Mouse (Mus musculus) Patski (cell line): ENCODE data around the gene Mrtfa. TPM values are rescaled to one million over a fixed set of nuclear protein-coding genes. Genes with fewer than 3 reads are reported as not detected.

Source experiments
- ATAC-seq: fragments of 100-300 bp; one replicate; pipeline ENCODE4 v1.8.0; 2021
- CTCF ChIA-PET: fragments of 350-600 bp; sonication (Branson Sonifier 250); formaldehyde crosslinking; loops from one replicate; lab custom pipeline; 2022; ENCODE audit warnings: inconsistent platforms; lab: Charles Lee
- POLR2A ChIA-PET: fragments of 350-600 bp; sonication (Branson Sonifier 250); formaldehyde crosslinking; loops from one replicate; lab custom pipeline; 2022; ENCODE audit warnings: antibody characterized with exemption, inconsistent platforms; lab: Charles Lee
- DNase-seq: peaks from one replicate; pipeline ENCODE4 v3.0.0-alpha.2; 2011; ENCODE audit warnings: low read depth, low spot score
- H3K27me3 ChIP-seq: fragments of 371-371 bp; one replicate; pipeline ENCODE4 v1.5.1; 2021
- CTCF ChIP-seq: fragments of 100-300 bp; IDR thresholded peaks from one replicate; pipeline ENCODE4 v1.5.1; 2021
- in situ Hi-C: fragments of 300-500 bp; cut with MboI; formaldehyde crosslinking; loops from 3 replicates; pipeline ENCODE4 v1.11.1; 2018; ENCODE audit warnings: low pct_unique_long_range_greater_than_20kb, mixed read lengths
- polyA plus RNA-seq: library from polyadenylated mRNA; unstranded; gene quantifications from one replicate; pipeline ENCODE4 v1.2.3, GENCODE M21; 2021

Gene Mrtfa
- polyA plus RNA-seq, 1 experiment from 2014 or later = 48.0 TPM

GRCm38 (mm10) chr15:81112589-81112988 is 78.0 kb downstream of the Mrtfa start:
- POLR2A ChIA-PET = no interaction called here
- CTCF ChIA-PET = interaction anchor here (1.4 kb wide), 1 partner anchor 8 kb away, joined by 3 read pairs; no protein-coding TSS in a partner anchor
- no peak for ATAC-seq
- no peaks in the 10 kb centered on the region for H3K27me3 ChIP-seq
- no peak for TF ChIP-seq CTCF
- DNase-seq = no peak
- in situ Hi-C loops = no loop called here

GRCm38 (mm10) chr15:81110315-81110714 is 80.2 kb downstream of the Mrtfa start:
- TF ChIP-seq CTCF = no peak
- DNase-seq (no peak), ATAC-seq (no peak)
- POLR2A ChIA-PET = no interaction called here
- in situ Hi-C loops = no loop called here
- no peaks in the 10 kb centered on the region for H3K27me3 ChIP-seq
- CTCF ChIA-PET = interaction anchor here (1.0 kb wide), 1 partner anchor 34 kb away, joined by 3 read pairs; no protein-coding TSS in a partner anchor

GRCm38 (mm10) chr15:81105962-81106361 is 84.6 kb downstream of the Mrtfa start:
- in situ Hi-C loops = no loop called here
- no peaks in the 10 kb centered on the region for H3K27me3 ChIP-seq
- no peak for TF ChIP-seq CTCF
- POLR2A ChIA-PET = interaction anchor here (1.0 kb wide), 1 partner anchor 24 kb away, joined by 3 read pairs; no protein-coding TSS in a partner anchor
- ATAC-seq (no peak), DNase-seq (no peak)
- CTCF ChIA-PET = interaction anchor here (1.1 to 2.2 kb wide), 2 partner anchors 9 to 11 kb away, joined by 4 to 9 read pairs; no protein-coding TSS in a partner anchor

- no peaks in the 10 kb centered on the region for H3K27me3 ChIP-seq
- POLR2A ChIA-PET = no interaction called here
- in situ Hi-C loops = no loop called here
- no peak for ATAC-seq
- DNase-seq = no peak
- TF ChIP-seq CTCF = no peak
- CTCF ChIA-PET = interaction anchor here (1.5 kb wide), 1 partner anchor 26 kb away, joined by 6 read pairs; no protein-coding TSS in a partner anchor
Measured at GRCm38 (mm10) chr15:81104585-81105259, 85.8 kb downstream of the Mrtfa start.

GRCm38 (mm10) chr15:81103500-81103899 is 87.1 kb downstream of the Mrtfa start:
- ATAC-seq = no peak
- TF ChIP-seq CTCF = no peak
- in situ Hi-C loops = no loop called here
- CTCF ChIA-PET = interaction anchor here (1.5 kb wide), 1 partner anchor 27 kb away, joined by 6 read pairs; no protein-coding TSS in a partner anchor
- H3K27me3 ChIP-seq = no peaks in the 10 kb centered on the region
- POLR2A ChIA-PET = no interaction called here
- DNase-seq = no peak

- TF ChIP-seq CTCF = no peak
- DNase-seq (no peak), ATAC-seq (no peak)
- in situ Hi-C loops = no loop called here
- H3K27me3 ChIP-seq = no peaks in the 10 kb centered on the region
- CTCF ChIA-PET = interaction anchor here (1.4 kb wide), 1 partner anchor 15 kb away, joined by 4 read pairs; no protein-coding TSS in a partner anchor
- POLR2A ChIA-PET = interaction anchor here (0.6 kb wide), 1 partner anchor 19 kb away, joined by 3 read pairs; no protein-coding TSS in a partner anchor
Measured at GRCm38 (mm10) chr15:81102274-81102879, 88.2 kb downstream of the Mrtfa start.

GRCm38 (mm10) chr15:81101316-81101715 is 89.2 kb downstream of the Mrtfa start:
- in situ Hi-C loops = no loop called here
- DNase-seq (no peak), ATAC-seq (no peak)
- TF ChIP-seq CTCF = no peak
- no peaks in the 10 kb centered on the region for H3K27me3 ChIP-seq
- CTCF ChIA-PET = interaction anchor here (1.4 kb wide), 1 partner anchor 14 kb away, joined by 4 read pairs; no protein-coding TSS in a partner anchor
- POLR2A ChIA-PET = no interaction called here

- no peaks in the 10 kb centered on the region for H3K27me3 ChIP-seq
- TF ChIP-seq CTCF = no peak
- in situ Hi-C loops = no loop called here
- CTCF ChIA-PET = interaction anchor here (1.4 kb wide), 1 partner anchor 12 kb away, joined by 4 read pairs; no protein-coding TSS in a partner anchor
- ATAC-seq = no peak
- POLR2A ChIA-PET = no interaction called here
- no peak for DNase-seq
Measured at GRCm38 (mm10) chr15:81099269-81099668, 91.3 kb downstream of the Mrtfa start.

- in situ Hi-C loops = no loop called here
- ChIA-PET POLR2A (no interaction called here), CTCF (interaction anchor here (1.4 kb wide), 1 partner anchor 11 kb away, joined by 4 read pairs; no protein-coding TSS in a partner anchor)
- no peak for ATAC-seq
- DNase-seq = no peak
- no peak for TF ChIP-seq CTCF
- no peaks in the 10 kb centered on the region for H3K27me3 ChIP-seq
Measured at GRCm38 (mm10) chr15:81098689-81099088, 91.9 kb downstream of the Mrtfa start.

GRCm38 (mm10) chr15:81097896-81098295 is 92.7 kb downstream of the Mrtfa start:
- no peaks in the 10 kb centered on the region for H3K27me3 ChIP-seq
- ChIA-PET CTCF (interaction anchor here (0.8 to 2.4 kb wide), 4 partner anchors 9 to 92 kb away, joined by 3 to 9 read pairs (median 4); no protein-coding TSS in a partner anchor), POLR2A (interaction anchor here (0.8 kb wide), 1 partner anchor 187 kb away, joined by 3 read pairs; no protein-coding TSS in a partner anchor)
- no peak for ATAC-seq
- in situ Hi-C loops = no loop called here
- no peak for TF ChIP-seq CTCF
- DNase-seq = no peak
